25 mouse cellular contexts compared by ENCODE assay signal in the genomic region with DNA sequence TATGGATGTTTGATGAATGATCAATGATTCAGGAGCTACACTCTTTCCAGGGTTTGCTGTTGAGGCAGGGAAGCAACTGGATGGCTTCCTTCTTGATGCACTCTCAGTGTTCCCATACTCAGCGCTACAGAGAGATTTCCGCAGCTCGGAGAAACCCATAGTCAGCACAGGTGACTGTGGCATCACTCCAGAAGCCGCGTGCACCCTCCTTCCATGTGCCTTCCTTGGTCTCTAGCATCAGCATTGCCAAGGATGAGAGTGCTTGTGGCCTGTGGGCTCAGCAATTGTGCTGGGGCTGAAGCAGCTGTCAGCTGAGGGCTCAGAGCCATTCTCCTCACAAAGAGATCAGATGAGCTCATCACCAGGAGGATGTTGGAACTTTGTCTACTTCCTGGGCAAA.
"Had no signal": no experiment of that assay in that cellular context is flagged by ENCODE, and none has a peak within 500 bp of the region (broad histone marks: within the 10 kb centered on the region; RNA-seq: fewer than 3 reads in every experiment).

No protein-coding gene starts in this region.

- DNase-seq: gastrocnemius, postnatal 14 days; gastrocnemius, postnatal 36 days; heart, adult 2 months; heart, postnatal 14 days; heart, postnatal 36 days; kidney, adult 11 months; kidney, adult 2 months; kidney, adult 9 months; kidney, postnatal 14 days; kidney, postnatal 36 days; layer of hippocampus, adult 9-11 months; layer of hippocampus, postnatal 36 days had no signal

- H3K4me1 ChIP-seq: heart, embryonic 13.5 days; heart, embryonic 15.5 days; hindbrain, embryonic 13.5 days; hindbrain, embryonic 15.5 days; kidney, embryonic 15.5 days; limb, embryonic 13.5 days; limb, embryonic 15.5 days; liver, embryonic 12.5 days had no signal

- ATAC-seq: hindbrain, postnatal 0 days; intestine, embryonic 16.5 days; liver, embryonic 12.5 days had no signal

- H3K36me3 ChIP-seq: heart, embryonic 13.5 days; heart, embryonic 15.5 days; hindbrain, embryonic 13.5 days; hindbrain, embryonic 15.5 days; kidney, embryonic 15.5 days; limb, embryonic 13.5 days; limb, embryonic 15.5 days; liver, embryonic 12.5 days had no signal

- H3K9me3 ChIP-seq: heart, embryonic 13.5 days; heart, embryonic 15.5 days; hindbrain, embryonic 13.5 days; hindbrain, embryonic 15.5 days; kidney, embryonic 15.5 days; limb, embryonic 13.5 days; limb, embryonic 15.5 days; liver, embryonic 12.5 days had no signal

- H3K27ac ChIP-seq: heart, adult 2 months; heart, embryonic 13.5 days; heart, embryonic 15.5 days; hindbrain, embryonic 13.5 days; hindbrain, embryonic 15.5 days; hindbrain, postnatal 0 days; kidney, embryonic 15.5 days; kidney, postnatal 0 days; limb, embryonic 13.5 days; limb, embryonic 15.5 days; liver, embryonic 12.5 days; liver, embryonic 14.5 days had no signal

- H3K27me3 ChIP-seq: heart, embryonic 13.5 days; heart, embryonic 15.5 days; hindbrain, embryonic 13.5 days; hindbrain, embryonic 15.5 days; kidney, embryonic 15.5 days; limb, embryonic 13.5 days; limb, embryonic 15.5 days; liver, embryonic 12.5 days had no signal

- H3K4me2 ChIP-seq: heart, embryonic 11.5 days; heart, embryonic 13.5 days; heart, embryonic 15.5 days; hindbrain, embryonic 13.5 days; hindbrain, embryonic 15.5 days; kidney, embryonic 15.5 days; limb, embryonic 13.5 days; limb, embryonic 15.5 days; liver, embryonic 12.5 days had no signal

- H3K4me3 ChIP-seq: heart, adult 2 months; heart, embryonic 13.5 days; heart, embryonic 15.5 days; hindbrain, embryonic 13.5 days; hindbrain, embryonic 15.5 days; kidney, embryonic 15.5 days; limb, embryonic 13.5 days; limb, embryonic 15.5 days; liver, embryonic 12.5 days had no signal

- H3K9ac ChIP-seq: heart, embryonic 13.5 days; heart, embryonic 15.5 days; hindbrain, embryonic 13.5 days; hindbrain, embryonic 15.5 days; kidney, embryonic 15.5 days; limb, embryonic 13.5 days; limb, embryonic 15.5 days; liver, embryonic 12.5 days; liver, embryonic 14.5 days had no signal
